Mouse (Mus musculus): ENCODE results near the gene Osbpl7. TPM values are rescaled to one million over a fixed set of nuclear protein-coding genes. Genes with fewer than 3 reads are reported as not detected.

Gene Osbpl7
- total and polyA plus RNA-seq, 3 experiments: 7.4 to 24.4 (median 17.6) TPM

DNA sequence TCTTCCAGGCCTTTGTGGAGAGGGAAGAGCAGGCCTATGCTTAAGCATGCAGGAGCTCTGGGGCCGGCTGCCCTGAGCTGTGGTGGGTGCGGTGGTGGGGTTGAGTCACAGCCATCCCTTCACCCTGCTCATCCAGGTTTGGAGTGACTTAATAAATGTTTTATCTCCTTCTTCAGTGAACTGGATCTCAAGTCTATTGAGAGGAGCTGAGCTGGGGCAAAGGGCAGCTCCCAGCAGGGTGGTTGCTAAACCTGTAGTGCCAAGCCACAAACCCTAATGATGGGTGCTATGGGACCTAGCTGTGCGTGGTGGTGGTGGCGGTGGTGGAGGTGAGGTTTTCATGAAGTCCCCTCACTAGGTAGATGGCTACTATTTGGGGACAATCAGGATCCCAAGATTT is 16.6 kb upstream of the Osbpl7 start:
- H3K4me1 ChIP-seq (ENCODE audit: control insufficient read depth in 1 of 2, insufficient read depth in 2 of 2): peaks cover 3 to 18% of the 10 kb centered on the region in 2 experiments; a peak in 2 of 4 replicates
- no peak for DNase-seq (ENCODE audit: extremely low read depth)
- TF ChIP-seq KAT2A (IDR thresholded peaks at IDR 0.05; ENCODE audit: insufficient replicate concordance, low read length): no peak
- no peak for TF ChIP-seq CHD1 (IDR thresholded peaks at IDR 0.05; ENCODE audit: low read depth, low read length)
- TF ChIP-seq RAD21 (IDR thresholded peaks at IDR 0.05; ENCODE audit: low read depth, low read length): no peak
- no peak for TF ChIP-seq E2F4 (IDR thresholded peaks at IDR 0.05; ENCODE audit: insufficient replicate concordance, low read depth, low read length)
- TF ChIP-seq GABPA (IDR thresholded peaks at IDR 0.05; ENCODE audit: insufficient replicate concordance, low read depth, low read length): no peak
- TF ChIP-seq MAX (IDR thresholded peaks at IDR 0.05; ENCODE audit: low read length): no peak
- TF ChIP-seq BHLHE40 (IDR thresholded peaks at IDR 0.05; ENCODE audit: low read depth, low read length): no peak
- no peak for TF ChIP-seq RCOR1 (conservative IDR thresholded peaks at IDR 0.05; ENCODE audit: low read depth, low read length)
- TF ChIP-seq ZMIZ1 (IDR thresholded peaks at IDR 0.05; ENCODE audit: low read depth, low read length): no peak
- no peak for TF ChIP-seq SMC3 (IDR thresholded peaks at IDR 0.05; ENCODE audit: low read depth, low read length)
- no peak for TF ChIP-seq MXI1 (IDR thresholded peaks at IDR 0.05; ENCODE audit: low read depth, low read length)
- no peak for TF ChIP-seq TCF12 (IDR thresholded peaks at IDR 0.05; ENCODE audit: low read depth, low read length)
- TF ChIP-seq IRF4 (IDR thresholded peaks at IDR 0.05; ENCODE audit: low read depth, low read length): no peak
- no peak for TF ChIP-seq ETS1 (conservative IDR thresholded peaks at IDR 0.05; ENCODE audit: low read depth, low read length)
- no peak for TF ChIP-seq NELFE (IDR thresholded peaks at IDR 0.05; ENCODE audit: low read depth, low read length)
- no peak for TF ChIP-seq MEF2A (IDR thresholded peaks at IDR 0.05; ENCODE audit: borderline replicate concordance, low read depth, low read length)
- TF ChIP-seq HCFC1 (IDR thresholded peaks at IDR 0.05; ENCODE audit: low read depth, low read length): no peak
- TF ChIP-seq ZNF384 (IDR thresholded peaks at IDR 0.05; ENCODE audit: low read depth, low read length): no peak
- no peak for TF ChIP-seq JUN (IDR thresholded peaks at IDR 0.05; ENCODE audit: insufficient read depth, low read depth, low read length)
- TF ChIP-seq NRF1 (IDR thresholded peaks at IDR 0.05; ENCODE audit: low read depth, low read length): no peak
- no peak overlapping the region for H3K9ac ChIP-seq (ENCODE audit: insufficient read depth, low read depth)
- no peaks in the 10 kb centered on the region for H3K79me2 ChIP-seq (replicated peaks; ENCODE audit: control insufficient read depth, extremely low read depth, insufficient read depth, poor library complexity, severe bottlenecking)
- no peaks in the 10 kb centered on the region for H3K27me3 ChIP-seq (replicated peaks)
- H3K4me2 ChIP-seq (ENCODE audit: insufficient read depth, low read depth, poor library complexity, severe bottlenecking): no peak overlapping the region
- no peak overlapping the region for H3K4me3 ChIP-seq (replicated peaks in 1 of 3; ENCODE audit: low read depth in 2 of 3, low read length in 2 of 3, poor library complexity in 1 of 3)
- dilution Hi-C loops (cut with MboI; ENCODE audit: extremely low pct_ligation_motif_present, extremely low pct_unique_long_range_greater_than_20kb, low sequenced_read_pairs) (no loop called here), in situ Hi-C loops (cut with MboI; ENCODE audit: low pct_ligation_motif_present, low pct_unique_long_range_greater_than_20kb, low sequenced_read_pairs) (no loop called here)
- H3K9me3 ChIP-seq (replicated peaks; ENCODE audit: low read length): no peaks in the 10 kb centered on the region
- H3K27ac ChIP-seq (ENCODE audit: insufficient read depth, low read depth): no peak overlapping the region
- peaks cover 19 to 55% of the 10 kb centered on the region in 2 experiments for H3K36me3 ChIP-seq (replicated peaks in 1 of 2; ENCODE audit: control insufficient read depth in 1 of 2, insufficient read depth in 1 of 2, low read length in 1 of 2)

DNA sequence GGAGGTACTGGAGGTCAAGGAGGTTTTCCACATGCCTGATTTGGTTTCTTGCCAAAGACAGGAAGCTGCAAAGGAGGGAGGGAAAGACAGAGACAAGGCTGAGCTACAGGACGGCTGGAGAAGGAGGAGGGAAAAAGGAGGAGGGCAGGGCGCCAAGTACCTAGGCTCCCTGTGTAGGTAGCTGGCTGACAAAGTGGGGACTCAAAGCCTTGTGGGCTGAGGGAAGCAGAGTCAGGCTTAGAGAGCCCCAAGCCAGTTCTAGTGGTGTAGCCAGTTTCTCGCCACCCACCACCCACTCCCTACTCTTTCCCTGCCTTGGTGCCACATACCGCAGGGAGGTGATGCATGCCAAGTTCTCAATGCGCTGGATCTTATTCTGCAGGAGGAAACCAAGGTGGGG is 14.3 kb upstream of the Osbpl7 start:
- H3K36me3 ChIP-seq (replicated peaks in 1 of 2; ENCODE audit: control insufficient read depth in 1 of 2, insufficient read depth in 1 of 2, low read length in 1 of 2): peaks cover 19 to 55% of the 10 kb centered on the region in 2 experiments
- DNase-seq (ENCODE audit: extremely low read depth): no peak

More for the DNA sequence above, 14.3 kb upstream of the Osbpl7 start:
- H3K27ac ChIP-seq (ENCODE audit: insufficient read depth, low read depth): no peak overlapping the region
- H3K4me2 ChIP-seq (ENCODE audit: insufficient read depth, low read depth, poor library complexity, severe bottlenecking): no peak overlapping the region
- H3K9me3 ChIP-seq (replicated peaks; ENCODE audit: low read length): no peaks in the 10 kb centered on the region
- no peak overlapping the region for H3K4me3 ChIP-seq (replicated peaks in 1 of 3; ENCODE audit: low read depth in 2 of 3, low read length in 2 of 3, poor library complexity in 1 of 3)
- dilution Hi-C loops (cut with MboI; ENCODE audit: extremely low pct_ligation_motif_present, extremely low pct_unique_long_range_greater_than_20kb, low sequenced_read_pairs): no loop called here
- H3K27me3 ChIP-seq (replicated peaks): no peaks in the 10 kb centered on the region
- no peak for TF ChIP-seq RAD21 (IDR thresholded peaks at IDR 0.05; ENCODE audit: low read depth, low read length)
- no peak for TF ChIP-seq CHD1 (IDR thresholded peaks at IDR 0.05; ENCODE audit: low read depth, low read length)
- no peak for TF ChIP-seq CTCF (conservative IDR thresholded peaks at IDR 0.05 in 1 of 2, IDR thresholded peaks at IDR 0.05 in 1 of 2; ENCODE audit: low read depth in 2 of 2, low read length in 2 of 2)
- TF ChIP-seq NRF1 (IDR thresholded peaks at IDR 0.05; ENCODE audit: low read depth, low read length): no peak
- TF ChIP-seq IRF4 (IDR thresholded peaks at IDR 0.05; ENCODE audit: low read depth, low read length): no peak
- no peak for TF ChIP-seq HCFC1 (IDR thresholded peaks at IDR 0.05; ENCODE audit: low read depth, low read length)
- no peak for TF ChIP-seq SIN3A (IDR thresholded peaks at IDR 0.05; ENCODE audit: low read length)
- no peak for TF ChIP-seq TCF12 (IDR thresholded peaks at IDR 0.05; ENCODE audit: low read depth, low read length)
- no peaks in the 10 kb centered on the region for H3K79me2 ChIP-seq (replicated peaks; ENCODE audit: control insufficient read depth, extremely low read depth, insufficient read depth, poor library complexity, severe bottlenecking)
- no peak overlapping the region for H3K9ac ChIP-seq (ENCODE audit: insufficient read depth, low read depth)
- peaks cover 2 to 13% of the 10 kb centered on the region in 2 experiments; a peak in 2 of 4 replicates for H3K4me1 ChIP-seq (ENCODE audit: control insufficient read depth in 1 of 2, insufficient read depth in 2 of 2)
- in situ Hi-C loops (cut with MboI; ENCODE audit: low pct_ligation_motif_present, low pct_unique_long_range_greater_than_20kb, low sequenced_read_pairs): no loop called here

Data from CH12.LX (cell line).